11 mouse cellular contexts compared by ENCODE assay signal in the genomic region with DNA sequence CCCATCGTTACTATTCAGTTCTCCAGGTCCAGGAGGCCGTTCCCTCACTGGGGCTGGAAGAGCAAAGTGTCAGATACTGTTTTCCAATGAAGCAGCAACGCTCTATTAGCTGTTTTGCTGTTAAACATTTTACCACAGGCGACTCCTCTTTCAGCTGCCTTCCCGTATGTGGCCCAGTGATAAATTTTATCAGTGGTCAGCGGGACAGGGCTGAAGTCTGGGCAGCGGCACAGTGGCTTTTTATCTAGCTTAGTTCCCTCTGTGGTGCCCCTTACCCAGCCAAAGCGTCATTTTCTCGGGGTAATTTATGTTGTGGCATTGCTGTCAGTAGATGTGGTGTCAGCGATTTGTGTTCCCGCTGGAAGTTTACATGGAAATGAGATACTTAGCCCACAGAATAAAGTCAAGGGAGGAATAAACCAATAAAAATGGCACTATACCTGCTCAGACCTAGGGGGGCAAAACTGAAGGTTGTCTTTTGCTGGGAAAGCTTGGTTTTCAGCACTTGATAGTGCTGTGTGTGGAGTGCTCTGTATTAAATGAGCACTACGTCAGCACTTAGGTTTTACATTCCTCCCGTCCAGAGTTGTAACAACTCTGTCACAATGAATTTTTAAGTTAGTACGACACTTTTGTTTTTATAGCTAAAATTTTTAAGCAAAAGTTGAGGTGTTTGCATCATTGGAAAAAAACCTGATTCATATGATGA.
A peak's percentile ranks its signal among the peaks of the same experiment; 100 is the strongest.
DNase-seq lines count a peak whose midpoint lies in the region; ATAC-seq and TF ChIP-seq lines count a peak whose summit lies in the region.
"Had no signal": no experiment of that assay in that cellular context is flagged by ENCODE, and none has a peak within 500 bp of the region (broad histone marks: within the 10 kb centered on the region; RNA-seq: fewer than 3 reads in every experiment).

No protein-coding gene starts in this region.

- H3K79me2 ChIP-seq in MEL (ENCODE audit: control insufficient read depth, insufficient read depth, low read length, poor library complexity) = no peaks in the 10 kb centered on the region

- no peaks in the 10 kb centered on the region for H3K36me3 ChIP-seq in heart, embryonic 15.5 days
- peaks cover 0 to 22% of the 10 kb centered on the region in 2 experiments; a peak in 2 of 4 replicates for H3K36me3 ChIP-seq in MEL (ENCODE audit: control insufficient read depth in 1 of 2, insufficient read depth in 2 of 2, low read length in 2 of 2)
- no peaks in the 10 kb centered on the region for H3K36me3 ChIP-seq in forebrain, embryonic 10.5 days (replicated peaks)

- ATAC-seq in heart, embryonic 15.5 days (replicated peaks; ENCODE audit: insufficient number of reproducible peaks, insufficient read depth, low FRiP score, low read depth) = no peak
- peak; percentile 87 for ATAC-seq in erythroid progenitor cell, adult 5-6 weeks (replicated peaks; ENCODE audit: low FRiP score, poor library complexity, severe bottlenecking)
- ATAC-seq in megakaryocyte progenitor cell, adult 5-6 weeks (replicated peaks; ENCODE audit: poor library complexity) = peak; percentile 88
- ATAC-seq: CD4-positive, CD25-positive, alpha-beta regulatory T cell, adult 4 months; hindbrain, postnatal 0 days; midbrain, embryonic 16.5 days had no signal

- intact Hi-C loops in heart, postnatal 36 days (cut with DNase I) = no loop called here

- peaks cover 6% of the 10 kb centered on the region for H3K4me1 ChIP-seq in heart, embryonic 15.5 days (replicated peaks)
- H3K4me1 ChIP-seq in MEL (ENCODE audit: control insufficient read depth in 1 of 2, insufficient read depth in 2 of 2, low read length in 2 of 2) = peaks cover 0 to 17% of the 10 kb centered on the region in 2 experiments
- H3K4me1 ChIP-seq in forebrain, embryonic 10.5 days = no peaks in the 10 kb centered on the region

- 37% methylated on average over 14 of the region's 14 CpGs for WGBS in heart, embryonic 15.5 days
- 85% methylated on average over 14 of the region's 14 CpGs for WGBS in forebrain, embryonic 10.5 days

- peak overlapping the region; percentile 51 for H3K4me2 ChIP-seq in heart, embryonic 15.5 days

- peak; percentile 87 to 93 for TF ChIP-seq EP300 in MEL (IDR thresholded peaks at IDR 0.05; ENCODE audit: low read depth in 1 of 2, low read length in 2 of 2)

- no peak overlapping the region for H3K9ac ChIP-seq in heart, embryonic 15.5 days
- peak overlapping the region; percentile 44 for H3K9ac ChIP-seq in MEL (ENCODE audit: control insufficient read depth, low read depth, low read length, poor library complexity, severe bottlenecking)

- no peak for TF ChIP-seq RAD21 in MEL (IDR thresholded peaks at IDR 0.05; ENCODE audit: low read depth, low read length)

- no peak overlapping the region for H3K27ac ChIP-seq in heart, embryonic 15.5 days
- peak overlapping the region; percentile 58 for H3K27ac ChIP-seq in MEL (ENCODE audit: control insufficient read depth, low read depth, low read length)
- no peak overlapping the region for H3K27ac ChIP-seq in forebrain, embryonic 10.5 days
- H3K27ac ChIP-seq: hindbrain, postnatal 0 days had no signal

- DNase-seq in heart, postnatal 36 days = no peak
- DNase-seq in MEL (ENCODE audit: low read depth, low spot score) = peak; percentile 51
- DNase-seq in forebrain, embryonic 10.5 days (ENCODE audit: extremely low spot score, low spot score) = no peak
- no peak for DNase-seq in layer of hippocampus, adult 11-12 months (ENCODE audit: low spot score)
- no peak for DNase-seq in cerebellum, postnatal 25 days

- H3K9me3 ChIP-seq in heart, embryonic 15.5 days (replicated peaks) = no peaks in the 10 kb centered on the region
- H3K9me3 ChIP-seq in MEL (replicated peaks; ENCODE audit: insufficient read depth, low read length) = no peaks in the 10 kb centered on the region
- H3K9me3 ChIP-seq in forebrain, embryonic 10.5 days = no peaks in the 10 kb centered on the region

- TF ChIP-seq POLR2A in MEL (IDR thresholded peaks at IDR 0.05; ENCODE audit: control insufficient read depth in 1 of 2, insufficient read depth in 1 of 2, low read depth in 1 of 2, low read length in 2 of 2, poor library complexity in 1 of 2) = no peak

- no peaks in the 10 kb centered on the region for H3K27me3 ChIP-seq in heart, embryonic 15.5 days
- no peaks in the 10 kb centered on the region for H3K27me3 ChIP-seq in MEL (ENCODE audit: control insufficient read depth in 1 of 2, insufficient read depth in 2 of 2, low read length in 2 of 2)
- H3K27me3 ChIP-seq in forebrain, embryonic 10.5 days (ENCODE audit: poor library complexity, severe bottlenecking) = no peaks in the 10 kb centered on the region

- H3K4me3 ChIP-seq in heart, embryonic 15.5 days = no peak overlapping the region
- H3K4me3 ChIP-seq in MEL (ENCODE audit: control insufficient read depth in 1 of 2, insufficient read depth in 1 of 2, low read depth in 2 of 2, low read length in 2 of 2) = peak overlapping the region; percentile 47 to 63
- no peak overlapping the region for H3K4me3 ChIP-seq in forebrain, embryonic 10.5 days

- no peak for TF ChIP-seq CTCF in MEL (IDR thresholded peaks at IDR 0.05 in 2 of 3, conservative IDR thresholded peaks at IDR 0.05 in 1 of 3; ENCODE audit: control insufficient read depth in 1 of 3, insufficient read depth in 1 of 3, low read depth in 2 of 3, low read length in 3 of 3, poor library complexity in 1 of 3, severe bottlenecking in 1 of 3)

TF ChIP-seq in MEL, 35 proteins besides CTCF, POLR2A, EP300 and RAD21:
- TF ChIP-seq UBTF (IDR thresholded peaks at IDR 0.05; ENCODE audit: borderline replicate concordance, insufficient read depth, low read depth, low read length) (no peak), ZMIZ1 (IDR thresholded peaks at IDR 0.05; ENCODE audit: low read depth, low read length) (no peak), TAL1 (IDR thresholded peaks at IDR 0.05; ENCODE audit: low read length) (peak; percentile 66), POLR2AphosphoS5 (IDR thresholded peaks at IDR 0.05; ENCODE audit: borderline replicate concordance, low read depth, low read length) (no peak), TCF12 (IDR thresholded peaks at IDR 0.05; ENCODE audit: low read depth, low read length) (peak; percentile 94), SMC3 (IDR thresholded peaks at IDR 0.05; ENCODE audit: low read depth, low read length) (no peak), ZC3H11A (IDR thresholded peaks at IDR 0.05; ENCODE audit: low read depth, low read length) (no peak), USF2 (IDR thresholded peaks at IDR 0.05; ENCODE audit: borderline replicate concordance in 1 of 2, insufficient read depth in 1 of 2, low read depth in 1 of 2, low read length in 2 of 2) (no peak), NRF1 (IDR thresholded peaks at IDR 0.05; ENCODE audit: insufficient read depth, low read depth, low read length, poor library complexity, severe bottlenecking) (no peak), ZNF384 (IDR thresholded peaks at IDR 0.05; ENCODE audit: low read depth, low read length) (no peak), ZKSCAN1 (IDR thresholded peaks at IDR 0.05; ENCODE audit: low read depth, low read length) (no peak), KAT2A (conservative IDR thresholded peaks at IDR 0.05; ENCODE audit: low read depth, low read length) (no peak), MXI1 (IDR thresholded peaks at IDR 0.05; ENCODE audit: low read depth, low read length) (no peak), ELF1 (IDR thresholded peaks at IDR 0.05; ENCODE audit: low read depth, low read length) (no peak), POLR2AphosphoS2 (IDR thresholded peaks at IDR 0.05; ENCODE audit: low read length) (no peak), ETS1 (IDR thresholded peaks at IDR 0.05; ENCODE audit: low read depth, low read length) (peak; percentile 64), GATA1 (IDR thresholded peaks at IDR 0.05; ENCODE audit: low read depth, low read length) (peak; percentile 86), MYB (IDR thresholded peaks at IDR 0.05; ENCODE audit: low read depth, low read length) (peak; percentile 54; the same call in 1 of the 2 replicates), USF1 (IDR thresholded peaks at IDR 0.05; ENCODE audit: low read depth, low read length) (no peak), HCFC1 (IDR thresholded peaks at IDR 0.05; ENCODE audit: low read depth, low read length) (no peak), E2F4 (IDR thresholded peaks at IDR 0.05; ENCODE audit: borderline replicate concordance, low read depth, low read length) (no peak), MYC (IDR thresholded peaks at IDR 0.05; ENCODE audit: low read depth, low read length) (no peak), SIN3A (IDR thresholded peaks at IDR 0.05; ENCODE audit: low read length) (no peak), GABPA (IDR thresholded peaks at IDR 0.05; ENCODE audit: low read depth, low read length) (no peak), MEF2A (IDR thresholded peaks at IDR 0.05; ENCODE audit: extremely low read depth, insufficient replicate concordance, low read depth, low read length, poor library complexity, severe bottlenecking) (0 out of 2 replicates have a peak, but pooled peaks have one; percentile 11), JUND (IDR thresholded peaks at IDR 0.05; ENCODE audit: low read depth, low read length) (no peak), MAFK (IDR thresholded peaks at IDR 0.05; ENCODE audit: borderline replicate concordance, low read depth, low read length) (0 out of 2 replicates have a peak, but pooled peaks have one; percentile 59), RCOR1 (IDR thresholded peaks at IDR 0.05; ENCODE audit: low read depth, low read length) (peak; percentile 58; the same call in 1 of the 2 replicates), CHD1 (IDR thresholded peaks at IDR 0.05; ENCODE audit: low read depth, low read length) (0 out of 2 replicates have a peak, but pooled peaks have one; percentile 22)

Comparison
In these comparisons a context has a peak if more than half of its experiments do, and no peak if none do; other contexts are left out.
1. H3K4me3 ChIP-seq: peak in MEL (2 of 2); none in heart, embryonic 15.5 days (single experiment) and forebrain, embryonic 10.5 days (single experiment).